Mouse (Mus musculus) cerebellum, adult 11 months (tissue): ENCODE results near the gene Flad1.
A peak's percentile ranks its signal among the peaks of the same experiment; 100 is the strongest.

Experiments used
- DNase-seq: peaks from one replicate; pipeline ENCODE4 v3.0.0; 2022

Gene Flad1

GRCm38 (mm10) chr3:89425876-89426275 is 14.2 kb upstream of the Flad1 start:
- no peak for DNase-seq

DNA sequence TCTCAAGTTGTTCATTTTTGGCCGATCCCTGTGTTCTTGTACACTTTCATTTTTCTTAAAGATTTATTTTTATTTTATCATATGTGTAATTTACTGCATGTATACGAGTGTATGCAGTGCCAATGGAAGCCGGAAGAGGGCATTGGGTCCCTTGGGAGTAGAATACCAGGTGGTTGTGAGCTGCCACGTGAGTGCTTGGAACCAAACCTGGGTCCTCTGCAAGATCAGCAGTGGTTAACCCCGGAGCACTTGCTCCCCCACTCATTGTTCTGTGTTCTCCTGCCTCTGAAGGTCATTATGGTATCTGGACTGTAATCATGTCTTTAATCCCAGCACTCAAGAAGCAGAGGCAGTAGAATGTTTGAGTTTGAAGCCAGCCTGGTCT is 13.5 kb upstream of the Flad1 start:
- DNase-seq: no peak

GRCm38 (mm10) chr3:89424416-89425140 is 12.9 kb upstream of the Flad1 start:
- DNase-seq: no peak

DNA sequence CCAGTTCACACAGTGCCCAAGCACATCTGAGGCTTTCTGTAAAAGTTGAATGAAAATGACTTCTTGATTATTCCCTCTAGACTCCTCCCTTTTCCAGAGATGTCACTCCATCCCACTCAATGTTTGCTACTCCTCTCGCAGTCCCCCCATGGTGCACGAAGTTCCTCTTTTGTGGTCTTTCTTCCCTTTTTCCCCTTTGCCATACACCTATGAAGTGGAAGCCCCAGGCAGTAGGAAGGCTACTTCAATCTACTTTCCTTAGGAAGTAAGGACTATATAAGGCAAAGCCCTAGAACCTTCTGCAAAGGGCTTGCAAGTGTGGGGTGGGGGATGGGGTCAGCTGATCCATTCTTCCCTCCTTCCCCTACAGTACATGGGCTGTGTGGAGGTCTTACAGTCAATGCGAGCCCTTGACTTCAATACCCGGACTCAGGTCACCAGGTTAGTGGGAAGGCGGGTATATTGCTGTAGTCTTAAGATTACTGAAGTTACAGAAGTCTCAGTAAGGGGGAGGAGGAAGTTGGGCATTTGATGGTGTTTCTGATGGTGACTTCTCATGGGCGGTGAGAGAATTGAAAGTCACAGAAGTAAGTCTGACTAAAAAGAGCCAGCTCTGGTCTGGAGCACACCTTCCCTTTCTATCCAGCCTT is 11.0 kb upstream of the Flad1 start:
- no peak for DNase-seq

DNA sequence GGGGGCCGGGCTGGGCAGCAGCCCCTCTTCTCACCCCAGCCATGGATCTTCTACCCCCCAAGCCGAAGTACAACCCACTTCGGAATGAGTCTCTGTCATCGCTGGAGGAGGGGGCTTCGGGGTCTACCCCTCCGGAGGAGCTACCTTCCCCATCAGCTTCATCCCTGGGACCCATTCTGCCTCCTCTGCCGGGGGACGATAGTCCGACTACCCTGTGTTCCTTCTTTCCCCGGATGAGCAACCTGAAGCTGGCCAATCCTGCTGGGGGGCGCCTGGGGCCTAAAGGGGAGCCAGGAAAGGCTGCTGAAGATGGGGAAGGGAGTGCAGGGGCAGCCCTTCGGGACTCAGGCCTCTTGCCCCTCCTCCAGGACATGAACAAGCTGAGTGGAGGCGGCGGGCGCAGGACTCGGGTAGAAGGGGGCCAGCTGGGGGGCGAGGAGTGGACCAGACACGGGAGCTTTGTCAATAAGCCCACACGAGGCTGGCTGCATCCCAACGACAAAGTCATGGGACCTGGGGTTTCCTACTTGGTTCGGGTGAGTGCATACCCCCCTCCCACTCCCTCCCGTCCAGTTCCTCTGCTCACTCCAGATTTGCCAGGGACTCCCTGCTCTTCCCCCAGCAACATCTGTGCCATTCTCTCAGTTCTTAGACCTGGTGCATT is 10.3 kb upstream of the Flad1 start:
- no peak for DNase-seq

GRCm38 (mm10) chr3:89421002-89421774 is 9.5 kb upstream of the Flad1 start:
- DNase-seq: peak; percentile 35

- DNase-seq: no peak
Observed at GRCm38 (mm10) chr3:89420421-89420820, 8.8 kb upstream of the Flad1 start.

GRCm38 (mm10) chr3:89419981-89420380 is 8.3 kb upstream of the Flad1 start:
- no peak for DNase-seq

DNA sequence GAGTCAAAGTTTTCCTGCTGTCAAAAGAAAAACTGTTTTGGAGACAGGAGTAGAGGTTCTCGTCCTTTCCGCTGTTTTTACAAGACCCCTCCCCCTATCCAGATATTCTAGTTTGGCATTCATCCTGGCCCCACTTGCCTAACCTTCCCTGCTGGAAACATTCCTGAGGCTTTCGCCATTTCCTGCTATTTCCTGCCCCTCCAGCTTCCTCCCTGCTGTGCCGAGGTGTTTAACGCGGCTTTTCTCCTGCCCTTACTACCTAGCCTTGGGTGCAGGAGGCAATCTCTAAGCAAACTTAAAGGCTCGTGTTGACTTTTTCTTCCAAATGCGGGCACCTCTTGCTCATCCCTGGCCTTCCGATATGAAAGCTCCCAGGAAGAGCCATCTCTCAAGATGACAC is 7.9 kb upstream of the Flad1 start:
- no peak for DNase-seq

- DNase-seq: no peak
Observed at GRCm38 (mm10) chr3:89418861-89419250, 7.2 kb upstream of the Flad1 start.

- peak; percentile 84 for DNase-seq
Observed at GRCm38 (mm10) chr3:89418170-89418860, 6.6 kb upstream of the Flad1 start, which contains the start of the genes Cks1b and Shc1. Cks1b (minus strand) TSS chr3:89418383. Shc1 (plus strand) TSS chr3:89418443.

DNA sequence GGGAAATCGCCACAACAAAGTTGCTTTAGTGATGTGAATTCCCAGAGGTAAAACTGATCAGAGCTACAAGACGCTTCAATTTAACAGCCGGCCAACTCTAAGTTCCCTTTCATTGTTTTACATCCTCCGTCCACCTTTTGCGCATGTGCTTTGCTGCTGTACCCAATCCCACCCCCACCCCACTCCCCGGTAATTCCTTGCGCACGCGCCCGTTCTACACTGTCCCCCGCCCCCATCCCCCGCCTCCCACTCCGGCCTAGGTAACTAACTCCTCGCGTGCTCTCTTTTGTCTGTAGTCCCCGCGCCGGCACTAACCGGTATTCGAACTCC is 6.1 kb upstream of the Flad1 start:
- DNase-seq: no peak

DNA sequence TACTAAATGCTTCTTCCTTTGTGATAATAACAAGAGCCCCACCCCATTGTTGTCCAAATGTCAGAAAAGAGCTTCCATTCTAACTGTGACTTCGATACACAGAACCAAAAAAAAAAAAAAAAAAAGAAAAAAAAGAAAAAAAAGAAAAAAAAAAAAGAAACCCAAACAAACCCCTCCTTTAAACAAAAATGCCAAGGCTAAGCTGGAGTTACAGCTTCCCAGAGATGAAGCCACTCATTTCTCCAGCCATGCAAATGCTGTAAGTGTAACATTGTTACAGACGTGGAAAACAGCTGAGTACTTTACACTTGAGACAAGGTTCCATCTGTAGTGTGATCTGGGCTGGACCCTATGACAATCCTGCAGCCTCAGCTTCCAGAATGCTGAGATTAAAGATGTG is 5.5 kb upstream of the Flad1 start:
- DNase-seq: no peak

DNA sequence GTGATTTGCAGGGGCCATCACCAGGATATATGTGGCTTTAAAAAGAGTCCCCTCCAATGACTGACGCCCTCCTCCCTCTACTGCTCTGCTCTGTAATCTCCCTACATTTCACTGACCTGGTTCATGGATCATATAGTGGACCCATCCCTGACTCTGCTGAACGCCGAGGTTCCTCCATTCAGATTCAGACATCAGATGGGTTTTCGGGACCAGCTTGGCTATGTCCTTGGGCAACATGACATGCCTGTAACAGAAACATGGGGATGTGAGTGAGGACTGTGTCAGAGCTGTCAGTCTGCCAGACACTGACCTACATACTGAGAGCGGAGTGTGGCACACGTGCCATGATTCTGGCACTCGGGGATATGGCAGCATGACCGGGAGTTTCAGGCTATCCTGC is 4.5 kb upstream of the Flad1 start:
- no peak for DNase-seq

GRCm38 (mm10) chr3:89410864-89411263 is 806 bp downstream of the Flad1 start:
- no peak for DNase-seq

DNA sequence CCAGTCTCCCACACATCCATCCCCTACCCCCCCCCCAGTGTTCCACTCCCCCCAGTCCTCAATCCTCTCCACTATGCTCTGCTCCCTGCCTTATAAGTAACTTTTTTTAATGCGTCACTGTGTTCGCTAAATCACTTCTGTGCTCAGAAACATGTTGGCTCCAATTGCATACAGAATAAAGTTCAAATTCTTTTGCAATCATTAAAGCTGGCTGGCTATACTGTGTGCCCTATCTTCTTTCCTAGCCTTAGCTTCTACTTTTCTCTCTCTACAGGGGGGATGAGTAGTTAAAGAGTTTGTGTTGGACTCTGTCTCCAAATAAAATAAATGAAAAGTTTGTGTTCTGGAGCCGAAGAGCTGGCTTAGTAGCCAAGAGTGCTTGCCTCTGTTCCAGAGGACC is 2.0 kb downstream of the Flad1 start:
- DNase-seq: no peak

DNA sequence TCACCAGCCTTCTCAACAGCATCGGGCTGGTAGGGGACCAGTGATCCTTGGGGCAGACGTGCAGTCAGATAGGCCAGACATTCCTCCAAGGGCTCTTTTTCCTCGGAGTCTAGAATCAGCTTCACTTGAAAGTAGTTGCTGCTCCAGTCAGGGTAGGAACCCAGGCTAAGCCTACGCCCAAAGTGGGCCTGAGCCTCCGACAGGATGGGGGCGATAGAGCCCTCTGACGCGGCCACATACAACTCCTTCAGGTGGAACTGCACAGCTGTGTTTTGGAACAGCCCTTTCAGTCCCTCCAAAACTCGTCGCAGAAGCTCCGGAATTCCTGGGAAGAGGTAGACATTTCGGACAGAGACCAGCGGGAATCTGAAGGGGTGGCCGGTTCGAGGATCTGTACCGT is 3.2 kb downstream of the Flad1 start:
- no peak for DNase-seq

DNA sequence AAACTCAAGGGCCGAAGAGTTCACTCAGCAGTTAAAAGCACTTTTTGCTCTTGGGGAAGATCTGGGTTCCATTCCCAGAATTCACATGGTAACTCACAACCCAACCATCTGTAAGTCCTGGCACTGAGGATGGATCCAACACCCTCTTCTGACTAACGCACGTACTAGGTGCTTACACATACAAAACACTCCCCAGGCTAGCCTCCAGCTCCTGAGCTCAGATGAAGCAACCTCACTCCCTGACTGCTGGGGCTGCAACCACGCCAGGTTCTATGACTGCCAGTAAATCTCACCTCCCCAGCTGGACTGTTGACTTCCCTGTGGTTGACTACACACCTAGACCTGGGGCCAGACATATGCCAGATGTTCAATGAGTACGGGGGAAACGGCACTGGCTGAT is 4.8 kb downstream of the Flad1 start:
- DNase-seq: no peak

DNA sequence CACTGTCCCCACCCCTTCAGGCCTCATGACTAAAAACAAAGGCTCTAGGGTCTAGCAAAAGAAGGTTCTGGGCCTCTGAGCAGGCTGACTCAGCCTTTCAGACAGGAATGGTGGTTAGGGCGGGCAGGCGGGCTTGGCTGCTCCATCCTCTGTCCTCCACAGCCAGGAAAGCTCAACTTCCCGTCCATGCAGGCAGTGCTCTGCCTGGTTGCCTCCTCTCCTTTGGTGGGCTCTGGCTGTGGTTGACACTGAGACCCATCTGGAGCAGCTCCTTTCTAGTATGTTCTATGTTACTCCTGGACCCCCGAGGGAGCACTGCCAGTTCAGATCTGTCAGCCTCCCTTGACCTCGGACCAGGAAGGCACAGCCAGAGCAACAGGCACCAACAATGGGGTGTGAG is 9.0 kb downstream of the Flad1 start, which contains the start of gene Lenep:
TSS of gene Lenep (minus strand) at position 101 of the 400 bp plus-strand sequence.
- no peak for DNase-seq

GRCm38 (mm10) chr3:89401329-89401728 is 10.3 kb downstream of the Flad1 start:
- no peak for DNase-seq

DNA sequence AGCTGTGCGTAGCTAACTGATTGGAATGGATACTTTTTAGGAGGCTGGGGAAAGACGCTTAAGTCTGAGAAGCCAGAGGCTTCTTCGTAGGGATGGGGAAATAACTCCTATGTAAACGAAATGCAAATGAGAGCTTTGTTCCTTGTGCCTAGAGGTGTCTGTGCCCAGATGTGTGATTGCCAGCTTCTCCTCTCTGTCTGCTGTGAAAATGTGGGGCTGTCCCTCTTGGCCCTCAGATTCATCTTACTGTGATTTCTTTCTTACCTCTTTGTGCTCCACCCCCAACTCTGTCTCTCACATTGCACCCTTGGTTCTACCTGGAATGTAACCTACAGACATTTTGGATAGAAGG is 15.0 kb downstream of the Flad1 start:
- no peak for DNase-seq

GRCm38 (mm10) chr3:89395806-89396653 is 15.6 kb downstream of the Flad1 start:
- DNase-seq: peak; percentile 65
